Mouse (Mus musculus) liver, embryonic 14.5 days (tissue): ENCODE measurements at regions not wholly inside any gene's neighbourhood (a gene's known extent, or its start where the extent isn't known, plus 50 kb on each side); places are given as distances from the start of the nearest gene placed in this dataset.

Experiments
- CTCF ChIP-seq: IDR thresholded peaks from 2 replicates; pipeline ENCODE4 v1.5.1; 2016; ENCODE audit warnings: antibody characterized with exemption, low read depth, control low read depth
- EP300 ChIP-seq: IDR thresholded peaks from 2 replicates; pipeline ENCODE4 v1.6.1; 2016; ENCODE audit warnings: antibody characterized with exemption, low read depth

- TF ChIP-seq CTCF (no peak), EP300 (no peak)
Observed at GRCm38 (mm10) chr8:12214205-12215019, 64.2 kb upstream of the A230072I06Rik start.
